ENCODE assay signal across 8 mouse cellular contexts in genomic region chr17:48362966-48363365, GRCm38 (mm10). TPM values are rescaled to one million over a fixed set of nuclear protein-coding genes. Genes with fewer than 3 reads are reported as not detected.
DNase-seq lines count a peak whose midpoint lies in the region; ATAC-seq and TF ChIP-seq lines count a peak whose summit lies in the region.

No protein-coding gene starts in this region.

- no peak overlapping the region for H3K4me3 ChIP-seq in midbrain, postnatal 0 days (ENCODE audit: low read depth, low read length)
- no peak overlapping the region for H3K4me3 ChIP-seq in midbrain, embryonic 10.5 days
- no peak overlapping the region for H3K4me3 ChIP-seq in midbrain, embryonic 16.5 days (ENCODE audit: low read depth, low read length)

- no peak for TF ChIP-seq CTCF in midbrain, postnatal 0 days (IDR thresholded peaks at IDR 0.05)

- no peak for ATAC-seq in midbrain, postnatal 0 days (ENCODE audit: low FRiP score)
- no peak for ATAC-seq in midbrain, embryonic 16.5 days

- no peaks in the 10 kb centered on the region for H3K27me3 ChIP-seq in midbrain, postnatal 0 days (ENCODE audit: insufficient read depth, low read length)
- H3K27me3 ChIP-seq in midbrain, embryonic 10.5 days (ENCODE audit: low read depth, poor library complexity, severe bottlenecking), result no peaks in the 10 kb centered on the region
- no peaks in the 10 kb centered on the region for H3K27me3 ChIP-seq in midbrain, embryonic 16.5 days (ENCODE audit: control insufficient read depth, insufficient read depth, low read depth, low read length)

- H3K4me1 ChIP-seq in midbrain, postnatal 0 days (ENCODE audit: insufficient read depth, low read length), result no peaks in the 10 kb centered on the region
- H3K4me1 ChIP-seq in midbrain, embryonic 10.5 days, result peaks cover 10% of the 10 kb centered on the region
- no peaks in the 10 kb centered on the region for H3K4me1 ChIP-seq in midbrain, embryonic 16.5 days (ENCODE audit: control insufficient read depth, insufficient read depth, low read length)

- no peaks in the 10 kb centered on the region for H3K36me3 ChIP-seq in midbrain, postnatal 0 days (ENCODE audit: insufficient read depth, low read length)
- no peaks in the 10 kb centered on the region for H3K36me3 ChIP-seq in midbrain, embryonic 10.5 days
- no peaks in the 10 kb centered on the region for H3K36me3 ChIP-seq in midbrain, embryonic 16.5 days (ENCODE audit: control insufficient read depth, insufficient read depth, low read length)

- no peak overlapping the region for H3K27ac ChIP-seq in midbrain, postnatal 0 days (ENCODE audit: low read depth, low read length)
- H3K27ac ChIP-seq in midbrain, embryonic 10.5 days (replicated peaks), result no peak overlapping the region
- no peak overlapping the region for H3K27ac ChIP-seq in midbrain, embryonic 16.5 days (ENCODE audit: low read length)

- no peak overlapping the region for H3K9ac ChIP-seq in midbrain, postnatal 0 days (replicated peaks; ENCODE audit: low read length, poor library complexity, severe bottlenecking)
- H3K9ac ChIP-seq in midbrain, embryonic 16.5 days (ENCODE audit: low read depth, low read length), result no peak overlapping the region

- WGBS in midbrain, postnatal 0 days, result 82% methylated on average over 8 of the region's 8 CpGs
- 92% methylated on average over 8 of the region's 8 CpGs for WGBS in midbrain, embryonic 10.5 days
- 92% methylated on average over 8 of the region's 8 CpGs for WGBS in midbrain, embryonic 16.5 days

- peak; percentile 50 to 72 for DNase-seq in heart, adult 18-20 months
- no peak for DNase-seq in heart, postnatal 25 days (ENCODE audit: low spot score)
- DNase-seq in midbrain, postnatal 0 days (ENCODE audit: low spot score), result peak; percentile 50
- DNase-seq in midbrain, embryonic 10.5 days (ENCODE audit: low spot score), result no peak
- DNase-seq in gastrocnemius, postnatal 10 days, result peak; percentile 51
- peak; percentile 80 to 82 for DNase-seq in right cerebral cortex, postnatal 10 days (ENCODE audit: low spot score in 2 of 2)
- DNase-seq in thymus, postnatal 4 days, result no peak

- intact Hi-C loops in heart, postnatal 25 days (cut with DNase I), result no loop called here

- no peaks in the 10 kb centered on the region for H3K9me3 ChIP-seq in midbrain, postnatal 0 days (ENCODE audit: low read length)
- H3K9me3 ChIP-seq in midbrain, embryonic 10.5 days (replicated peaks), result no peaks in the 10 kb centered on the region
- H3K9me3 ChIP-seq in midbrain, embryonic 16.5 days (replicated peaks; ENCODE audit: control insufficient read depth, low read length, poor library complexity, severe bottlenecking), result no peaks in the 10 kb centered on the region

- H3K4me2 ChIP-seq in midbrain, postnatal 0 days (ENCODE audit: low read depth, low read length, poor library complexity, severe bottlenecking), result no peak overlapping the region
- H3K4me2 ChIP-seq in midbrain, embryonic 16.5 days (ENCODE audit: low read length), result no peak overlapping the region

RNA-seq across cellular contexts. Expression of gene Treml1, which starts 3.2 kb away (rescaled TPM):
- under 1 TPM; 0.27 to 0.54 TPM for total RNA-seq in heart, adult 18-20 months (2021)
- total RNA-seq in heart, postnatal 25 days (2021), result under 1 TPM; 0.26 to 0.92 TPM
- total RNA-seq in midbrain, postnatal 0 days (2014; rRNA removed), result 0.66 TPM in 1 of 2 replicates, not detected in the other
- polyA plus RNA-seq in midbrain, postnatal 0 days (2015; fragmentation: Nextera tagmentation; extraction: Ambion mirVana), result 0.21 TPM in 1 of 2 replicates, not detected in the other
- polyA plus RNA-seq in midbrain, embryonic 10.5 days (2016; fragmentation: Nextera tagmentation; extraction: Ambion mirVana), result 2.0 and 2.7 TPM in 2 replicates
- total RNA-seq in gastrocnemius, postnatal 10 days (2021), result not detected
- polyA plus RNA-seq in midbrain, embryonic 16.5 days (2015; fragmentation: Nextera tagmentation; extraction: Ambion mirVana), result 0.22 and 0.39 TPM in 2 replicates

RNA-seq across cellular contexts. Expression of gene Trem2, which starts 16.8 kb away (rescaled TPM):
- 1 to 10 TPM; 1.6 to 2.2 TPM for total RNA-seq in heart, adult 18-20 months (2021)
- total RNA-seq in heart, postnatal 25 days (2021), result 1 to 10 TPM; 1.2 TPM
- total RNA-seq in midbrain, postnatal 0 days (2014; rRNA removed), result 10.9 and 23.6 TPM in 2 replicates
- polyA plus RNA-seq in midbrain, postnatal 0 days (2015; fragmentation: Nextera tagmentation; extraction: Ambion mirVana), result 8.2 and 8.4 TPM in 2 replicates
- polyA plus RNA-seq in midbrain, embryonic 10.5 days (2016; fragmentation: Nextera tagmentation; extraction: Ambion mirVana), result 1.7 and 2.3 TPM in 2 replicates
- 1 to 10 TPM; 1.4 to 1.8 TPM for total RNA-seq in gastrocnemius, postnatal 10 days (2021)
- 2.9 and 3.1 TPM in 2 replicates for polyA plus RNA-seq in midbrain, embryonic 16.5 days (2015; fragmentation: Nextera tagmentation; extraction: Ambion mirVana)

RNA-seq across cellular contexts. Expression of gene Nfya, which starts 46.7 kb away (rescaled TPM):
- total RNA-seq in heart, adult 18-20 months (2021), result 10 to 100 TPM; 18.8 to 21.7 TPM
- 10 to 100 TPM; 19.6 to 21.4 TPM for total RNA-seq in heart, postnatal 25 days (2021)
- 22.7 and 30.9 TPM in 2 replicates for total RNA-seq in midbrain, postnatal 0 days (2014; rRNA removed)
- 3.8 and 4.1 TPM in 2 replicates for polyA plus RNA-seq in midbrain, postnatal 0 days (2015; fragmentation: Nextera tagmentation; extraction: Ambion mirVana)
- polyA plus RNA-seq in midbrain, embryonic 10.5 days (2016; fragmentation: Nextera tagmentation; extraction: Ambion mirVana), result 15.8 and 16.3 TPM in 2 replicates
- 10 to 100 TPM; 11.3 to 19.2 TPM for total RNA-seq in gastrocnemius, postnatal 10 days (2021)
- 10.7 and 11.1 TPM in 2 replicates for polyA plus RNA-seq in midbrain, embryonic 16.5 days (2015; fragmentation: Nextera tagmentation; extraction: Ambion mirVana)

RNA-seq across cellular contexts. Expression of gene Oard1, which starts 46.8 kb away (rescaled TPM):
- 10 to 100 TPM; 17.3 to 21.3 TPM for total RNA-seq in heart, adult 18-20 months (2021)
- total RNA-seq in heart, postnatal 25 days (2021), result 10 to 100 TPM; 12.9 to 14.3 TPM
- 12.9 and 15.0 TPM in 2 replicates for total RNA-seq in midbrain, postnatal 0 days (2014; rRNA removed)
- 28.0 and 30.2 TPM in 2 replicates for polyA plus RNA-seq in midbrain, postnatal 0 days (2015; fragmentation: Nextera tagmentation; extraction: Ambion mirVana)
- 102 and 113 TPM in 2 replicates for polyA plus RNA-seq in midbrain, embryonic 10.5 days (2016; fragmentation: Nextera tagmentation; extraction: Ambion mirVana)
- total RNA-seq in gastrocnemius, postnatal 10 days (2021), result 10 to 100 TPM in 1 of 2 experiments, 1 to 10 TPM in 1; 9.8 to 11.4 TPM
- polyA plus RNA-seq in midbrain, embryonic 16.5 days (2015; fragmentation: Nextera tagmentation; extraction: Ambion mirVana), result 32.7 and 36.4 TPM in 2 replicates

RNA-seq across cellular contexts. Expression of gene B430306N03Rik, which starts 47.0 kb away (rescaled TPM):
- under 1 TPM; 0.18 to 0.20 TPM for total RNA-seq in heart, adult 18-20 months (2021)
- total RNA-seq in heart, postnatal 25 days (2021), result under 1 TPM; 0.08 to 0.20 TPM
- total RNA-seq in midbrain, postnatal 0 days (2014; rRNA removed), result 0.16 TPM in 1 of 2 replicates, not detected in the other
- polyA plus RNA-seq in midbrain, postnatal 0 days (2015; fragmentation: Nextera tagmentation; extraction: Ambion mirVana), result 0.06 and 0.10 TPM in 2 replicates
- 0.06 TPM in 1 of 2 replicates, not detected in the other for polyA plus RNA-seq in midbrain, embryonic 10.5 days (2016; fragmentation: Nextera tagmentation; extraction: Ambion mirVana)
- under 1 TPM; 0.05 to 0.34 TPM for total RNA-seq in gastrocnemius, postnatal 10 days (2021)
- polyA plus RNA-seq in midbrain, embryonic 16.5 days (2015; fragmentation: Nextera tagmentation; extraction: Ambion mirVana), result 0.14 TPM in 1 of 2 replicates, not detected in the other

Comparison
In these comparisons a context has a peak if more than half of its experiments do, and no peak if none do; other contexts are left out.
1. DNase-seq: peak in heart, adult 18-20 months (2 of 2), midbrain, postnatal 0 days (single experiment), gastrocnemius, postnatal 10 days (single experiment) and right cerebral cortex, postnatal 10 days (2 of 2); none in heart, postnatal 25 days (single experiment), midbrain, embryonic 10.5 days (single experiment) and thymus, postnatal 4 days (single experiment).